Mouse (Mus musculus) MEL (cell line): ENCODE data around the gene Itga8.

ENCODE experiments used
- CTCF ChIP-seq, 3 experiments: IDR thresholded peaks in 2 of 3; conservative IDR thresholded peaks in 1 of 3; 2 replicates each; pipeline ENCODE4 v1.5.1; 2011 to 2012; ENCODE audit warnings: low read length in 3 of 3, low read depth in 2 of 3, mild to moderate bottlenecking in 2 of 3, improper control_type of control experiment in 1 of 3, inconsistent platforms in 1 of 3, mixed read lengths in 1 of 3, moderate library complexity in 1 of 3; ENCODE audit not compliant: control insufficient read depth in 1 of 3, insufficient read depth in 1 of 3, poor library complexity in 1 of 3, severe bottlenecking in 1 of 3
- E2F4 ChIP-seq: IDR thresholded peaks from 2 replicates; pipeline ENCODE4 v1.6.1; 2011; ENCODE audit warnings: low read depth, low read length, improper control_type of control experiment, borderline replicate concordance
- EP300 ChIP-seq, 2 experiments: IDR thresholded peaks; 2 replicates each; pipeline ENCODE4 v1.6.1; 2011; ENCODE audit warnings: improper control_type of control experiment in 2 of 2, low read length in 2 of 2, low read depth in 1 of 2, mild to moderate bottlenecking in 1 of 2
- MYC ChIP-seq: IDR thresholded peaks from 2 replicates; pipeline ENCODE4 v1.6.1; 2011; ENCODE audit warnings: low read depth, mild to moderate bottlenecking, low read length, improper control_type of control experiment, moderate library complexity
- NELFE ChIP-seq: IDR thresholded peaks from 2 replicates; pipeline ENCODE4 v1.6.1; 2011; ENCODE audit warnings: low read depth, low read length, improper control_type of control experiment
- NRF1 ChIP-seq: IDR thresholded peaks from 2 replicates; pipeline ENCODE4 v1.6.1; 2014; ENCODE audit warnings: low read depth, mild to moderate bottlenecking, inconsistent platforms, low read length, improper control_type of control experiment, moderate library complexity; ENCODE audit not compliant: poor library complexity, insufficient read depth, severe bottlenecking
- POLR2A ChIP-seq, 2 experiments: IDR thresholded peaks; 2 replicates each; pipeline ENCODE4 v1.6.1; 2011 to 2012; ENCODE audit warnings: low read length in 2 of 2, mild to moderate bottlenecking in 2 of 2, control low read depth in 1 of 2, improper control_type of control experiment in 1 of 2, low read depth in 1 of 2, moderate library complexity in 1 of 2; ENCODE audit not compliant: control insufficient read depth in 1 of 2, insufficient read depth in 1 of 2, poor library complexity in 1 of 2
- POLR2AphosphoS2 ChIP-seq: IDR thresholded peaks from 2 replicates; pipeline ENCODE4 v1.6.1; 2011; ENCODE audit warnings: low read length, improper control_type of control experiment
- RCOR1 ChIP-seq: IDR thresholded peaks from 2 replicates; pipeline ENCODE4 v1.6.1; 2012; ENCODE audit warnings: low read depth, mild to moderate bottlenecking, inconsistent platforms, low read length, improper control_type of control experiment
- SIN3A ChIP-seq: IDR thresholded peaks from 2 replicates; pipeline ENCODE4 v1.6.1; 2012; ENCODE audit warnings: low read length, improper control_type of control experiment, inconsistent platforms
- SMC3 ChIP-seq: IDR thresholded peaks from 2 replicates; pipeline ENCODE4 v1.6.1; 2011; ENCODE audit warnings: low read depth, low read length, improper control_type of control experiment
- TAL1 ChIP-seq: IDR thresholded peaks from 2 replicates; pipeline ENCODE4 v1.6.1; 2012; ENCODE audit warnings: mild to moderate bottlenecking, inconsistent platforms, low read length, moderate library complexity, mixed read lengths
- USF2 ChIP-seq, 2 experiments: IDR thresholded peaks; 2 replicates each; pipeline ENCODE4 v1.6.1; 2011 to 2012; ENCODE audit warnings: improper control_type of control experiment in 2 of 2, low read length in 2 of 2, borderline replicate concordance in 1 of 2, inconsistent platforms in 1 of 2, low read depth in 1 of 2, mild to moderate bottlenecking in 1 of 2; ENCODE audit not compliant: insufficient read depth in 1 of 2
- ZNF384 ChIP-seq: IDR thresholded peaks from 2 replicates; pipeline ENCODE4 v1.6.1; 2012; ENCODE audit warnings: low read depth, mild to moderate bottlenecking, inconsistent platforms, low read length, improper control_type of control experiment

DNA sequence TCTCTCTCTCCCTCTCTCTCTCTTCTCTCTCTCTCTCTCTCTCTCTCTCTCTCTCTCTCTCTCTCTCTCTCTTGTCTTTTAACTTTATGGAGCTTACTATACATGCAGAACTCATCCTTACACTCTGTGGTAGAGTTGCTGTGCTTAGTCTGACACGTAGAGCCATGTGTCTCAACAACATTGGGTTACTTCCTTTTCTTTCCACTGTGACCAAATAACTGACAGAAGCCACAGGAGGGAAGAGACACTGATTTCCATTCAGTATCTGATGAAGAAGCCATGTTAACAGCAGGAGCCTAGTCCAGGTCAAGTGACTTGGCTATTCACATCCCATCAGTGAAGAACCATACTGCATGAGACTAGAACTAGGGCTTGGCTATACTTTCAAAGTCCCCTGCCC lies 21.1 kb downstream of the Itga8 start:
- TF ChIP-seq TAL1 (no peak), MYC (no peak), SIN3A (no peak), USF2 (IDR thresholded peaks at IDR 0.05; ENCODE audit: borderline replicate concordance in 1 of 2, insufficient read depth in 1 of 2, low read depth in 1 of 2, low read length in 2 of 2) (no peak), SMC3 (no peak), POLR2A (IDR thresholded peaks at IDR 0.05; ENCODE audit: control insufficient read depth in 1 of 2, insufficient read depth in 1 of 2, low read depth in 1 of 2, low read length in 2 of 2, poor library complexity in 1 of 2) (no peak), E2F4 (no peak), CTCF (IDR thresholded peaks at IDR 0.05 in 2 of 3, conservative IDR thresholded peaks at IDR 0.05 in 1 of 3; ENCODE audit: control insufficient read depth in 1 of 3, insufficient read depth in 1 of 3, low read depth in 2 of 3, low read length in 3 of 3, poor library complexity in 1 of 3, severe bottlenecking in 1 of 3) (no peak), RCOR1 (no peak), EP300 (IDR thresholded peaks at IDR 0.05; ENCODE audit: low read depth in 1 of 2, low read length in 2 of 2) (no peak), ZNF384 (no peak), NRF1 (no peak), POLR2AphosphoS2 (no peak), NELFE (no peak)
